Mouse (Mus musculus): Measurements from ENCODE around the gene Wrap73. TPM values are rescaled to one million over a fixed set of nuclear protein-coding genes. Genes with fewer than 3 reads are reported as not detected.
A peak's percentile ranks its signal among the peaks of the same experiment; 100 is the strongest.

The Wrap73 gene
- total and polyA plus RNA-seq, 3 experiments, result 11.8 to 16.9 (median 12.3) TPM

GRCm38 (mm10) chr4:154140213-154141008 is 1.8 kb upstream of the Wrap73 start:
- H3K27me3 ChIP-seq (ENCODE audit: control insufficient read depth, insufficient read depth, low read length), result peaks cover 21% of the 10 kb centered on the region
- TF ChIP-seq EP300 (IDR thresholded peaks at IDR 0.05; ENCODE audit: insufficient read depth, low read depth, low read length), result no peak
- no peak for TF ChIP-seq POLR2A (IDR thresholded peaks at IDR 0.05; ENCODE audit: insufficient read depth, low read depth, low read length)
- TF ChIP-seq CTCF (IDR thresholded peaks at IDR 0.05), result no peak
- DNase-seq, result peak in 1 of 2 experiments; percentile 55
- intact Hi-C loops (cut with DNase I), result loop anchor here (5.0 to 10.0 kb wide), 2 partner anchors 128 to 186 kb away; partner anchors contain the start of genes A430005L14Rik and Lrrc47
- WGBS, result 2% methylated on average over 37 of the region's 46 CpGs
- H3K9ac ChIP-seq (ENCODE audit: low read depth, low read length), result peak overlapping the region; percentile 52
- no peak overlapping the region for H3K27ac ChIP-seq
- H3K4me3 ChIP-seq, result peak overlapping the region; percentile 87
- no peaks in the 10 kb centered on the region for H3K36me3 ChIP-seq (ENCODE audit: control insufficient read depth, insufficient read depth, low read length)
- H3K79me2 ChIP-seq (replicated peaks; ENCODE audit: control insufficient read depth, insufficient read depth, low read length), result 0 out of 2 replicates have a peak, but pooled peaks cover 2% of the 10 kb centered on the region
- peaks cover 5% of the 10 kb centered on the region; the same call in 1 of the 2 replicates for H3K4me1 ChIP-seq (ENCODE audit: control insufficient read depth, insufficient read depth, low read length)

- WGBS, result 2% methylated on average over 42 of the region's 42 CpGs
- peaks cover 5% of the 10 kb centered on the region; the same call in 1 of the 2 replicates for H3K4me1 ChIP-seq (ENCODE audit: control insufficient read depth, insufficient read depth, low read length)
- no peak for DNase-seq
- peak overlapping the region; percentile 87 for H3K4me3 ChIP-seq
- H3K27me3 ChIP-seq (ENCODE audit: control insufficient read depth, insufficient read depth, low read length), result peaks cover 21% of the 10 kb centered on the region
- TF ChIP-seq POLR2A (IDR thresholded peaks at IDR 0.05; ENCODE audit: insufficient read depth, low read depth, low read length) (no peak), EP300 (IDR thresholded peaks at IDR 0.05; ENCODE audit: insufficient read depth, low read depth, low read length) (no peak), CTCF (IDR thresholded peaks at IDR 0.05) (no peak)
- 0 out of 2 replicates have a peak overlapping the region, but pooled peaks have one; percentile 17 for H3K9ac ChIP-seq (ENCODE audit: low read depth, low read length)
- 0 out of 2 replicates have a peak, but pooled peaks cover 2% of the 10 kb centered on the region for H3K79me2 ChIP-seq (replicated peaks; ENCODE audit: control insufficient read depth, insufficient read depth, low read length)
- H3K36me3 ChIP-seq (ENCODE audit: control insufficient read depth, insufficient read depth, low read length), result no peaks in the 10 kb centered on the region
- intact Hi-C loops (cut with DNase I), result loop anchor here (5.0 to 10.0 kb wide), 2 partner anchors 129 to 186 kb away; partner anchors contain the start of genes A430005L14Rik and Lrrc47
- H3K27ac ChIP-seq, result no peak overlapping the region
Measured at GRCm38 (mm10) chr4:154141009-154141867, 934 bp upstream of the Wrap73 start.

- no peak overlapping the region for H3K9ac ChIP-seq (ENCODE audit: low read depth, low read length)
- H3K4me1 ChIP-seq (ENCODE audit: control insufficient read depth, insufficient read depth, low read length), result peaks cover 5% of the 10 kb centered on the region; the same call in 1 of the 2 replicates
- intact Hi-C loops (cut with DNase I), result loop anchor here (5.0 to 10.0 kb wide), 2 partner anchors 132 to 190 kb away; partner anchors contain the start of genes A430005L14Rik and Lrrc47
- no peaks in the 10 kb centered on the region for H3K36me3 ChIP-seq (ENCODE audit: control insufficient read depth, insufficient read depth, low read length)
- H3K4me3 ChIP-seq, result no peak overlapping the region
- TF ChIP-seq CTCF (IDR thresholded peaks at IDR 0.05), result 0 out of 2 replicates have a peak, but pooled peaks have one; percentile 3
- TF ChIP-seq POLR2A (IDR thresholded peaks at IDR 0.05; ENCODE audit: insufficient read depth, low read depth, low read length), result no peak
- peaks cover 14% of the 10 kb centered on the region for H3K27me3 ChIP-seq (ENCODE audit: control insufficient read depth, insufficient read depth, low read length)
- H3K79me2 ChIP-seq (replicated peaks; ENCODE audit: control insufficient read depth, insufficient read depth, low read length), result 0 out of 2 replicates have a peak, but pooled peaks cover 2% of the 10 kb centered on the region
- DNase-seq, result no peak
- WGBS, result 82% methylated on average over 3 of the region's 3 CpGs
- no peak overlapping the region for H3K27ac ChIP-seq
Measured at GRCm38 (mm10) chr4:154144712-154145111, 2.5 kb downstream of the Wrap73 start.

GRCm38 (mm10) chr4:154146342-154146741 is 4.2 kb downstream of the Wrap73 start:
- no peak for TF ChIP-seq CTCF (IDR thresholded peaks at IDR 0.05)
- no peak for TF ChIP-seq POLR2A (IDR thresholded peaks at IDR 0.05; ENCODE audit: insufficient read depth, low read depth, low read length)
- TF ChIP-seq EP300 (IDR thresholded peaks at IDR 0.05; ENCODE audit: insufficient read depth, low read depth, low read length), result no peak
- intact Hi-C loops (cut with DNase I), result loop anchor here (10.0 kb wide), 1 partner anchor 192 kb away; the partner anchor contains the start of gene A430005L14Rik

GRCm38 (mm10) chr4:154154104-154154503 is 11.9 kb downstream of the Wrap73 start:
- H3K4me3 ChIP-seq, result no peak overlapping the region
- no peaks in the 10 kb centered on the region for H3K79me2 ChIP-seq (replicated peaks; ENCODE audit: control insufficient read depth, insufficient read depth, low read length)
- DNase-seq, result no peak
- no peaks in the 10 kb centered on the region for H3K27me3 ChIP-seq (ENCODE audit: control insufficient read depth, insufficient read depth, low read length)
- intact Hi-C loops (cut with DNase I), result no loop called here
- no peaks in the 10 kb centered on the region for H3K36me3 ChIP-seq (ENCODE audit: control insufficient read depth, insufficient read depth, low read length)
- WGBS, result 66% methylated on average over 11 of the region's 11 CpGs
- H3K27ac ChIP-seq, result no peak overlapping the region
- no peak overlapping the region for H3K9ac ChIP-seq (ENCODE audit: low read depth, low read length)
- no peak for TF ChIP-seq CTCF (IDR thresholded peaks at IDR 0.05)
- TF ChIP-seq POLR2A (IDR thresholded peaks at IDR 0.05; ENCODE audit: insufficient read depth, low read depth, low read length), result no peak
- TF ChIP-seq EP300 (IDR thresholded peaks at IDR 0.05; ENCODE audit: insufficient read depth, low read depth, low read length), result no peak
- H3K4me1 ChIP-seq (ENCODE audit: control insufficient read depth, insufficient read depth, low read length), result peaks cover 2% of the 10 kb centered on the region

More at GRCm38 (mm10) chr4:154146342-154146741, 4.2 kb downstream of the Wrap73 start:
- H3K79me2 ChIP-seq (replicated peaks; ENCODE audit: control insufficient read depth, insufficient read depth, low read length), result 0 out of 2 replicates have a peak, but pooled peaks cover 2% of the 10 kb centered on the region
- H3K36me3 ChIP-seq (ENCODE audit: control insufficient read depth, insufficient read depth, low read length), result no peaks in the 10 kb centered on the region
- no peak overlapping the region for H3K9ac ChIP-seq (ENCODE audit: low read depth, low read length)
- DNase-seq, result no peak
- H3K27me3 ChIP-seq (ENCODE audit: control insufficient read depth, insufficient read depth, low read length), result peaks cover 2% of the 10 kb centered on the region; the same call in 1 of the 2 replicates
- H3K4me1 ChIP-seq (ENCODE audit: control insufficient read depth, insufficient read depth, low read length), result peaks cover 2% of the 10 kb centered on the region; the same call in 1 of the 2 replicates
- no peak overlapping the region for H3K4me3 ChIP-seq
- WGBS, result 61% methylated on average over 10 of the region's 10 CpGs
- H3K27ac ChIP-seq, result no peak overlapping the region
